Mouse (Mus musculus): Measurements from ENCODE around the gene Rpl5. TPM values are rescaled to one million over a fixed set of nuclear protein-coding genes. Genes with fewer than 3 reads are reported as not detected.

Gene Rpl5
- polyA plus RNA-seq, 1 experiment from 2014 or later, result 62.2 TPM

- Histone ChIP-seq H3K4me3 (replicated peaks; ENCODE audit: low read length) (no peak overlapping the region), H3K9me3 (ENCODE audit: control insufficient read depth, low read length) (no peaks in the 10 kb centered on the region), H3K27ac (no peak overlapping the region), H3K4me2 (replicated peaks) (no peak overlapping the region), H3K9ac (no peak overlapping the region), H3K27me3 (ENCODE audit: control insufficient read depth, insufficient read depth, low read length) (no peaks in the 10 kb centered on the region), H3K4me1 (replicated peaks; ENCODE audit: control insufficient read depth, insufficient read depth, low read length) (no peaks in the 10 kb centered on the region), H3K36me3 (replicated peaks; ENCODE audit: control insufficient read depth, insufficient read depth) (peaks cover 17% of the 10 kb centered on the region)
- no peak for DNase-seq (ENCODE audit: low spot score)
- 47% methylated on average over 4 of the region's 4 CpGs for WGBS
- no peak for ATAC-seq (ENCODE audit: low FRiP score)
Measured at GRCm38 (mm10) chr5:107915280-107915679, 15.0 kb downstream of the Rpl5 start.

GRCm38 (mm10) chr5:107921400-107922252, 21.3 kb downstream of the Rpl5 start:
- Histone ChIP-seq H3K36me3 (replicated peaks; ENCODE audit: control insufficient read depth, insufficient read depth) (no peaks in the 10 kb centered on the region), H3K27ac (no peak overlapping the region; the same call in 1 of the 2 replicates), H3K27me3 (ENCODE audit: control insufficient read depth, insufficient read depth, low read length) (no peaks in the 10 kb centered on the region), H3K4me2 (replicated peaks) (no peak overlapping the region), H3K4me1 (replicated peaks; ENCODE audit: control insufficient read depth, insufficient read depth, low read length) (no peaks in the 10 kb centered on the region), H3K4me3 (replicated peaks; ENCODE audit: low read length) (no peak overlapping the region), H3K9me3 (ENCODE audit: control insufficient read depth, low read length) (no peaks in the 10 kb centered on the region), H3K9ac (no peak overlapping the region)
- 72% methylated on average over 2 of the region's 2 CpGs for WGBS
- DNase-seq (ENCODE audit: low spot score) (peak; percentile 85), ATAC-seq (ENCODE audit: low FRiP score) (0 out of 2 replicates have a peak, but pooled peaks have one; percentile 46)

GRCm38 (mm10) chr5:107922836-107923235, 22.5 kb downstream of the Rpl5 start:
- no peak overlapping the region for H3K4me2 ChIP-seq (replicated peaks)
- 86% methylated on average over 1 of the region's 1 CpGs for WGBS
- H3K27me3 ChIP-seq (ENCODE audit: control insufficient read depth, insufficient read depth, low read length), result no peaks in the 10 kb centered on the region
- H3K9me3 ChIP-seq (ENCODE audit: control insufficient read depth, low read length), result no peaks in the 10 kb centered on the region
- ATAC-seq (ENCODE audit: low FRiP score) (no peak), DNase-seq (ENCODE audit: low spot score) (no peak)
- no peaks in the 10 kb centered on the region for H3K4me1 ChIP-seq (replicated peaks; ENCODE audit: control insufficient read depth, insufficient read depth, low read length)
- no peaks in the 10 kb centered on the region for H3K36me3 ChIP-seq (replicated peaks; ENCODE audit: control insufficient read depth, insufficient read depth)
- H3K4me3 ChIP-seq (replicated peaks; ENCODE audit: low read length), result no peak overlapping the region
- no peak overlapping the region for H3K9ac ChIP-seq
- H3K27ac ChIP-seq, result no peak overlapping the region

- WGBS, result 70% methylated on average over 8 of the region's 8 CpGs
- no peak overlapping the region for H3K27ac ChIP-seq
- ATAC-seq (ENCODE audit: low FRiP score), result no peak
Measured at GRCm38 (mm10) chr5:107924564-107924963, 24.3 kb downstream of the Rpl5 start.

GRCm38 (mm10) chr5:107926550-107927249, 26.4 kb downstream of the Rpl5 start:
- Histone ChIP-seq H3K4me2 (replicated peaks) (no peak overlapping the region), H3K9ac (no peak overlapping the region), H3K27me3 (ENCODE audit: control insufficient read depth, insufficient read depth, low read length) (no peaks in the 10 kb centered on the region), H3K4me1 (replicated peaks; ENCODE audit: control insufficient read depth, insufficient read depth, low read length) (no peaks in the 10 kb centered on the region), H3K36me3 (replicated peaks; ENCODE audit: control insufficient read depth, insufficient read depth) (no peaks in the 10 kb centered on the region), H3K27ac (no peak overlapping the region), H3K9me3 (ENCODE audit: control insufficient read depth, low read length) (no peaks in the 10 kb centered on the region), H3K4me3 (replicated peaks; ENCODE audit: low read length) (no peak overlapping the region)
- ATAC-seq (ENCODE audit: low FRiP score) (no peak), DNase-seq (ENCODE audit: low spot score) (no peak)
- 84% methylated on average over 11 of the region's 11 CpGs for WGBS

More at GRCm38 (mm10) chr5:107924564-107924963, 24.3 kb downstream of the Rpl5 start:
- Histone ChIP-seq H3K4me1 (replicated peaks; ENCODE audit: control insufficient read depth, insufficient read depth, low read length) (no peaks in the 10 kb centered on the region), H3K9ac (no peak overlapping the region), H3K27me3 (ENCODE audit: control insufficient read depth, insufficient read depth, low read length) (no peaks in the 10 kb centered on the region), H3K4me2 (replicated peaks) (no peak overlapping the region), H3K4me3 (replicated peaks; ENCODE audit: low read length) (no peak overlapping the region), H3K36me3 (replicated peaks; ENCODE audit: control insufficient read depth, insufficient read depth) (no peaks in the 10 kb centered on the region), H3K9me3 (ENCODE audit: control insufficient read depth, low read length) (no peaks in the 10 kb centered on the region)
- no peak for DNase-seq (ENCODE audit: low spot score)

GRCm38 (mm10) chr5:107932556-107932955, 32.3 kb downstream of the Rpl5 start:
- H3K9ac ChIP-seq, result no peak overlapping the region
- H3K4me2 ChIP-seq (replicated peaks), result no peak overlapping the region
- no peaks in the 10 kb centered on the region for H3K36me3 ChIP-seq (replicated peaks; ENCODE audit: control insufficient read depth, insufficient read depth)
- 52% methylated on average over 2 of the region's 2 CpGs for WGBS
- H3K4me3 ChIP-seq (replicated peaks; ENCODE audit: low read length), result no peak overlapping the region
- no peaks in the 10 kb centered on the region for H3K9me3 ChIP-seq (ENCODE audit: control insufficient read depth, low read length)
- ATAC-seq (ENCODE audit: low FRiP score), result no peak
- H3K27ac ChIP-seq, result no peak overlapping the region
- H3K27me3 ChIP-seq (ENCODE audit: control insufficient read depth, insufficient read depth, low read length), result no peaks in the 10 kb centered on the region
- DNase-seq (ENCODE audit: low spot score), result no peak
- 0 out of 2 replicates have a peak, but pooled peaks cover 5% of the 10 kb centered on the region for H3K4me1 ChIP-seq (replicated peaks; ENCODE audit: control insufficient read depth, insufficient read depth, low read length)

GRCm38 (mm10) chr5:107933202-107933974, 33.1 kb downstream of the Rpl5 start:
- Histone ChIP-seq H3K27me3 (ENCODE audit: control insufficient read depth, insufficient read depth, low read length) (no peaks in the 10 kb centered on the region), H3K4me1 (replicated peaks; ENCODE audit: control insufficient read depth, insufficient read depth, low read length) (0 out of 2 replicates have a peak, but pooled peaks cover 5% of the 10 kb centered on the region), H3K27ac (no peak overlapping the region), H3K4me2 (replicated peaks) (no peak overlapping the region), H3K9me3 (ENCODE audit: control insufficient read depth, low read length) (no peaks in the 10 kb centered on the region), H3K4me3 (replicated peaks; ENCODE audit: low read length) (no peak overlapping the region), H3K36me3 (replicated peaks; ENCODE audit: control insufficient read depth, insufficient read depth) (no peaks in the 10 kb centered on the region), H3K9ac (no peak overlapping the region)
- DNase-seq (ENCODE audit: low spot score), result no peak
- WGBS, result 78% methylated on average over 4 of the region's 4 CpGs
- ATAC-seq (ENCODE audit: low FRiP score), result no peak

- Histone ChIP-seq H3K4me1 (replicated peaks; ENCODE audit: control insufficient read depth, insufficient read depth, low read length) (0 out of 2 replicates have a peak, but pooled peaks cover 5% of the 10 kb centered on the region), H3K27me3 (ENCODE audit: control insufficient read depth, insufficient read depth, low read length) (no peaks in the 10 kb centered on the region), H3K4me3 (replicated peaks; ENCODE audit: low read length) (no peak overlapping the region), H3K27ac (no peak overlapping the region), H3K4me2 (replicated peaks) (no peak overlapping the region), H3K9ac (no peak overlapping the region), H3K36me3 (replicated peaks; ENCODE audit: control insufficient read depth, insufficient read depth) (no peaks in the 10 kb centered on the region), H3K9me3 (ENCODE audit: control insufficient read depth, low read length) (no peaks in the 10 kb centered on the region)
- no peak for ATAC-seq (ENCODE audit: low FRiP score)
- 91% methylated on average over 10 of the region's 10 CpGs for WGBS
- DNase-seq (ENCODE audit: low spot score), result no peak
Measured at GRCm38 (mm10) chr5:107934770-107935543, 34.7 kb downstream of the Rpl5 start.

All from hindbrain, embryonic 14.5 days (tissue).